11 mouse cellular contexts compared by ENCODE assay signal in the genomic region with DNA sequence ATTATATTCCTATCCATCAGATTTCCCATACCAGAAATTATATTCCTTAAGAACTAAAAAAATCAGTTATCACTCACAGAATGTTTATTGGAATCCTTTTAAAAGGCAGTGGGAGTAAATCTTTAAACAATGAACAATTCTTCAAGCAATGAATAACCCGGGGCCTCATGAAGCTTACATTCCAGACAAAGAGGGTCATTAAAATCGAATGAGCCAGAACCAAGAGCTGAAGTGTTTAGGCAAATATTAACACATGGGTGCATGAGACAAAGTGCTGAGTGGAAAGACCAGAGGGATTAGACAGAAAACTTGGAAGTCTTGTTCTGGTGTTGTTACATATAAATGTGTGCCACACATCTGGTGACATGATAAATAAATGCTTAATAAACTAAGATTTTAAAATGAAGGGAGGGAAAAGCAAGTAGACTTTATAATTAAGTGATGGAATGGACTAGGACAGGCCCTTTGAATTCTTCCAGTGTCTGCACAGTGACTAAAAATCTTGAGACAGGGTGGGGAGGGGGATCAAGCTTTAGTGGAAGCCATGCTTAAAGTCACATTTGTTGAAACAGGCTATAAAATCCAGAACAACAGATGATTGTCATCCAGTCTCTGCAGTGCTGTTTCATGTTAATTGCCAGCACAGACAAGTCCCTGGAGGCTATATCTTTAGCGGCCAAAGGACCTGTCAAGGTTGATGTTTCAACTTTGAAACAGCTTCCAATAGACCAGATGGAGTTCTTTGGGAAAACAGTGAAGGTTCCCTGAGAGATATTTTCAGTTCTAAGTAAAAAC.
DNase-seq lines count a peak whose midpoint lies in the region; ATAC-seq and TF ChIP-seq lines count a peak whose summit lies in the region.
"Had no signal": no experiment of that assay in that cellular context is flagged by ENCODE, and none has a peak within 500 bp of the region (broad histone marks: within the 10 kb centered on the region; RNA-seq: fewer than 3 reads in every experiment).

No protein-coding gene starts in this region.

- no peaks in the 10 kb centered on the region for H3K27me3 ChIP-seq in hindbrain, postnatal 0 days (ENCODE audit: insufficient read depth, low read length)
- no peaks in the 10 kb centered on the region for H3K27me3 ChIP-seq in hindbrain, embryonic 12.5 days
- H3K27me3 ChIP-seq in intestine, embryonic 16.5 days (replicated peaks; ENCODE audit: control insufficient read depth, insufficient read depth, low read length): no peaks in the 10 kb centered on the region
- no peaks in the 10 kb centered on the region for H3K27me3 ChIP-seq in hindbrain, embryonic 10.5 days (ENCODE audit: insufficient read depth, poor library complexity, severe bottlenecking)
- H3K27me3 ChIP-seq: forebrain, embryonic 12.5 days; midbrain, embryonic 12.5 days had no signal

- no peak for TF ChIP-seq CTCF in hindbrain, postnatal 0 days (IDR thresholded peaks at IDR 0.05; ENCODE audit: low read depth)

- H3K36me3 ChIP-seq in hindbrain, postnatal 0 days (ENCODE audit: insufficient read depth, low read length): no peaks in the 10 kb centered on the region
- H3K36me3 ChIP-seq in hindbrain, embryonic 12.5 days: no peaks in the 10 kb centered on the region
- no peaks in the 10 kb centered on the region for H3K36me3 ChIP-seq in intestine, embryonic 16.5 days (ENCODE audit: control insufficient read depth, insufficient read depth, low read length)
- H3K36me3 ChIP-seq in hindbrain, embryonic 10.5 days: no peaks in the 10 kb centered on the region
- H3K36me3 ChIP-seq: forebrain, embryonic 12.5 days; midbrain, embryonic 12.5 days had no signal

- ATAC-seq in hindbrain, postnatal 0 days: no peak
- no peak for ATAC-seq in hindbrain, embryonic 12.5 days (ENCODE audit: low FRiP score)
- ATAC-seq in intestine, embryonic 16.5 days: peak; percentile 40; the same call in 1 of the 2 replicates

- H3K27ac ChIP-seq in hindbrain, postnatal 0 days: no peak overlapping the region
- no peak overlapping the region for H3K27ac ChIP-seq in hindbrain, embryonic 12.5 days
- no peak overlapping the region for H3K27ac ChIP-seq in intestine, embryonic 16.5 days (ENCODE audit: low read length)
- H3K27ac ChIP-seq in hindbrain, embryonic 10.5 days: no peak overlapping the region
- H3K27ac ChIP-seq: forebrain, embryonic 12.5 days; midbrain, embryonic 12.5 days had no signal

- WGBS in hindbrain, postnatal 0 days: 33% methylated on average over 3 of the region's 3 CpGs
- WGBS in hindbrain, embryonic 12.5 days: 22% methylated on average over 3 of the region's 3 CpGs
- WGBS in intestine, embryonic 16.5 days: 18% methylated on average over 3 of the region's 3 CpGs
- 48% methylated on average over 3 of the region's 3 CpGs for WGBS in hindbrain, embryonic 10.5 days

- no peaks in the 10 kb centered on the region for H3K4me1 ChIP-seq in hindbrain, postnatal 0 days (ENCODE audit: insufficient read depth, low read length)
- H3K4me1 ChIP-seq in hindbrain, embryonic 12.5 days: no peaks in the 10 kb centered on the region
- peaks cover 3% of the 10 kb centered on the region; the same call in 1 of the 2 replicates for H3K4me1 ChIP-seq in intestine, embryonic 16.5 days (ENCODE audit: control insufficient read depth, insufficient read depth, low read length)
- H3K4me1 ChIP-seq in hindbrain, embryonic 10.5 days (replicated peaks): peaks cover 9% of the 10 kb centered on the region
- H3K4me1 ChIP-seq: forebrain, embryonic 12.5 days; midbrain, embryonic 12.5 days had no signal

- no peak overlapping the region for H3K4me3 ChIP-seq in hindbrain, postnatal 0 days (ENCODE audit: low read length)
- H3K4me3 ChIP-seq in hindbrain, embryonic 12.5 days: no peak overlapping the region
- no peak overlapping the region for H3K4me3 ChIP-seq in intestine, embryonic 16.5 days (ENCODE audit: low read length)
- H3K4me3 ChIP-seq in hindbrain, embryonic 10.5 days: no peak overlapping the region
- H3K4me3 ChIP-seq: forebrain, embryonic 12.5 days; midbrain, embryonic 12.5 days had no signal

- H3K9me3 ChIP-seq in hindbrain, postnatal 0 days (ENCODE audit: low read length): no peaks in the 10 kb centered on the region
- no peaks in the 10 kb centered on the region for H3K9me3 ChIP-seq in hindbrain, embryonic 12.5 days (replicated peaks)
- no peaks in the 10 kb centered on the region for H3K9me3 ChIP-seq in intestine, embryonic 16.5 days (ENCODE audit: control insufficient read depth, low read length)
- no peaks in the 10 kb centered on the region for H3K9me3 ChIP-seq in hindbrain, embryonic 10.5 days
- H3K9me3 ChIP-seq: forebrain, embryonic 12.5 days; midbrain, embryonic 12.5 days had no signal

- H3K9ac ChIP-seq in hindbrain, postnatal 0 days (replicated peaks; ENCODE audit: low read length): no peak overlapping the region
- no peak overlapping the region for H3K9ac ChIP-seq in hindbrain, embryonic 12.5 days
- no peak overlapping the region for H3K9ac ChIP-seq in intestine, embryonic 16.5 days (ENCODE audit: low read depth, low read length)
- H3K9ac ChIP-seq: forebrain, embryonic 12.5 days; midbrain, embryonic 12.5 days had no signal

- no peak overlapping the region for H3K4me2 ChIP-seq in hindbrain, postnatal 0 days (ENCODE audit: low read depth, low read length)
- H3K4me2 ChIP-seq in hindbrain, embryonic 12.5 days (replicated peaks): no peak overlapping the region
- no peak overlapping the region for H3K4me2 ChIP-seq in intestine, embryonic 16.5 days (ENCODE audit: low read depth, low read length)
- H3K4me2 ChIP-seq: forebrain, embryonic 12.5 days; midbrain, embryonic 12.5 days had no signal

- DNase-seq in hindbrain, postnatal 0 days (ENCODE audit: low spot score): peak; percentile 45
- DNase-seq in cerebellum, postnatal 10 days: peak; percentile 62 to 63
- DNase-seq in lung, postnatal 10 days: peak; percentile 11
- no peak for DNase-seq in hindbrain, embryonic 10.5 days (ENCODE audit: low spot score)
- no peak for DNase-seq in layer of hippocampus, postnatal 14 days (ENCODE audit: low spot score in 2 of 2)
- DNase-seq: liver; thymus, adult 18-20 months had no signal

Comparison
In these comparisons a context has a peak if more than half of its experiments do, and no peak if none do; other contexts are left out.
1. DNase-seq: peak in hindbrain, postnatal 0 days (single experiment), cerebellum, postnatal 10 days (2 of 2) and lung, postnatal 10 days (single experiment); none in hindbrain, embryonic 10.5 days (single experiment) and layer of hippocampus, postnatal 14 days (0 of 2).